Mouse (Mus musculus): ENCODE data around the gene Cenpb. TPM values are rescaled to one million over a fixed set of nuclear protein-coding genes. Genes with fewer than 3 reads are reported as not detected.

Gene Cenpb
- polyA plus RNA-seq, 1 experiment: 28.5 TPM

DNA sequence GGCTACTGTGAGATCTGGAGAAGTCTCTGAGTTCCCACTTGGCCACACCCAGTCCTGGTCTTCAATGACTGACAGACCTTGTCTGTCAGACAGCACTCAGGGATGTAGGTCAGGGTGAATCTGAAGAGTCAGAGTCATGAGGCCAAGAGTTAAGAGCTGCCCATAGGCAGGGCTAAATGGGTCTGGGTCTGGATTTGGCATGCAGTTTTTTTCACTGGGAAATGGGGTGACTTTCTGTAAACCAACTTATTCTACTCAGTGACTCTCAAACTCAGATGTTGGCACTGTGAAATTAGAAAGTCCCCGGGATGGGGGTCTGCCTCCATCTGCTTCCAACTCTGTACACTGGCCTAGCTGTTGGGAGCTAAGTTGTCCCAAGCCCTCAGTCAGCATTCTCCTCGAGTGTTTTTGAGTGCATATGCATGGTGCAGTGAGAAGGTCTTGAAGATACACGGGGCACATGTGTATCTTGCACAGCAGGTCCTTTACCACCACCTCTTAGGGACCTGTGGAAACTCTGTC, 51.2 kb downstream of the Cenpb start:
- H3K27ac ChIP-seq (ENCODE audit: control insufficient read depth, insufficient read depth, low read depth, low read length, poor library complexity): no peak overlapping the region
- 0 out of 2 replicates have a peak, but pooled peaks cover 2% of the 10 kb centered on the region for H3K4me1 ChIP-seq (ENCODE audit: control insufficient read depth, insufficient read depth, low read length)
- H3K4me3 ChIP-seq (replicated peaks; ENCODE audit: control insufficient read depth, low read depth, low read length): no peak overlapping the region
- 69% methylated on average over 3 of the region's 3 CpGs for WGBS
- no peak for TF ChIP-seq POLR2A (IDR thresholded peaks at IDR 0.05; ENCODE audit: borderline replicate concordance, control insufficient read depth, low read depth, low read length)
- no peak for TF ChIP-seq CTCF (IDR thresholded peaks at IDR 0.05; ENCODE audit: control insufficient read depth, insufficient read depth, low read length)

DNA sequence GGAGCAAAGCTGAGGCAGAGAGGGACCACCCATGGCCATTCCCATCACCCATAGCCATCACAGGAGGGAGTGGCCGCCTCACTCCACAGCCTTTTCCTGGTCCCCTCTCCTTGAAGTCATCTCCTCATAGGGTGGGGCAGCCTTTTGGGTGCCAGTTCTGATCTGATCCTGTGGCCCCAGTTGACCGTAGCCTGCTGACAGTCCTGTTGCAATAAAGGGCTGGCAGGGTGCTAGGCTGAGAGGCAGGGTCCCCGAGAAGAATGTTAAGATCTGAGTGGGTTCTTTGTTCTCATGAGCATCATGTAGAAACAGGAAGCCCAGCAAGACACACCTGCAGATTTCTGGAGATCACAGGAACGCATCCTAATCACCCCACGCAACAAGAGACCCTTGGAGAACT, 51.7 kb downstream of the Cenpb start:
- Histone ChIP-seq H3K4me3 (replicated peaks; ENCODE audit: control insufficient read depth, low read depth, low read length) (no peak overlapping the region), H3K4me1 (ENCODE audit: control insufficient read depth, insufficient read depth, low read length) (0 out of 2 replicates have a peak, but pooled peaks cover 2% of the 10 kb centered on the region), H3K27ac (ENCODE audit: control insufficient read depth, insufficient read depth, low read depth, low read length, poor library complexity) (no peak overlapping the region)
- TF ChIP-seq POLR2A (IDR thresholded peaks at IDR 0.05; ENCODE audit: borderline replicate concordance, control insufficient read depth, low read depth, low read length): no peak
- TF ChIP-seq CTCF (IDR thresholded peaks at IDR 0.05; ENCODE audit: control insufficient read depth, insufficient read depth, low read length): no peak
- 81% methylated on average over 5 of the region's 5 CpGs for WGBS

DNA sequence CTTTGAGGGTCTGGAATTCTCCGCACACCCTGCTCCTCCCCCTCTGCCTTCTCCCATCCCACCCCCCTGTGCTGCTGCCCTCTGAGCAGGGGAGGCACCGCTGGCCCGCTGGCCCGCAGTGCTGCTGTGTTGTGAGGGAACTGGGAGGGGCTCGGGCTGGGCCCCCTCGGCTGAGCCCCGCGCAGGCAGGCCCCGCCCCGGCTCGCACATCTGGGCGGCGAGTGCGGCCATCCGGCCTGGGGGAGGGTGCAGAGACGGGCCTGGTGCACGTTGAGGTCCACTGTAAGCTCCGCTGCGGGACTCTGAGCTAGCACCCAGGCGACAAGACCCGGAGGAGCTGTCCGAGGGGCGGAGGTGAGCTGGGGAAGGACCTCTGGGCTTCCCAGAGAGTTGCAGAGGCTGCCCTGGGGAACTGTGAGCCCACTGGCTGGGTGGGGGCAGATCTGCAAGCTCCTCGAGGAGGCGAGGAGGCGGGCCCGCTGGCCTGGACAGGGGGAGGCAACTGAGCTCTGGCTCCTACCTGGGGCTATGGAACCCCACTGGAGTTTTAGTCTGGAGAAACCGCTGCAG, 52.6 kb downstream of the Cenpb start, which contains the start of gene Hspa12b:
Hspa12b (plus strand) TSS at position 120 of the 570 bp plus-strand sequence.
- Histone ChIP-seq H3K4me1 (ENCODE audit: control insufficient read depth, insufficient read depth, low read length) (0 out of 2 replicates have a peak, but pooled peaks cover 2% of the 10 kb centered on the region), H3K4me3 (replicated peaks; ENCODE audit: control insufficient read depth, low read depth, low read length) (no peak within 1 kb of the TSS), H3K27ac (ENCODE audit: control insufficient read depth, insufficient read depth, low read depth, low read length, poor library complexity) (no peak within 1 kb of the TSS)
- TF ChIP-seq CTCF (IDR thresholded peaks at IDR 0.05; ENCODE audit: control insufficient read depth, insufficient read depth, low read length) (no peak), POLR2A (IDR thresholded peaks at IDR 0.05; ENCODE audit: borderline replicate concordance, control insufficient read depth, low read depth, low read length) (no peak)
- 4% methylated on average over 28 of the region's 28 CpGs for WGBS

DNA sequence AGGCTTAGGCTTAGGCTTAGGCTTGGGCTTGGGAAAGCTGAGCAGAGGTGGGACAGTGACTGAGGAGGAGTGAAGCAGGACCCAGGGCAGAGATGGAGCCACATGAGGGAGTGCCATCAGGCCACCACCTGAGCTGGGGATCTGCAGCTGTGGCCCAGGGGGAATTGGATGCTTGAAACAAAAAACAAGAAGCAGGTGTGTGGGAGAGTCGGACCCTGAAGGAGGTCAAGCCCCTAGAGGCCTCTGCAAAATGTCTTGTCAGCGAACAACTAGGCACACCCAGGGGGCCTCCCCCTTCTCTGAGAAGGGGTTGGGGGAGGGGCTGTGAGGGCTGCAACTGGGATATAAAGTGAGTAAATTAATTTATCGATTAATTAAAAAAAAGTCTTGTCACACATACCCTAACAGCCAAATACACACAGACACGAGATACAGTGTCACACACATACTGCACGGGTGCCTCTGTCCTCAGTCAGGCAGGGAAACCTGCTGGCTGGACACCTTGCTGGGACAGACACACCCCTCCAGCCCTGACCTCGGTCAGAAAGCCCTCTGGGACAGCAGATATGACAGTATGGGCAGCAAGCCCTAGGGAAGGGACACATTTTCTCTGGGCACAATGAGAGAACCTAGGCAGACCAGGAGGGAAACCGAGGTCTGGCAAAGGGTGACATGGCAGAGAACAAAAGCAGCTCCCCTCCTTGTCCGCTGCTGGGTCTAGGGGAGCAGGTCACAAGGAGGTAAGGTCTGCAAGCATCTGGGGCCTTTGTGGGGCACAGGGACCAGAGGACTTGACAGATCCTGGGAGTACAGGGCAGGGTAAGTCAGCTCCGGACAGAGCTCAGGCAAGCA, 53.7 kb downstream of the Cenpb start:
- no peak for TF ChIP-seq CTCF (IDR thresholded peaks at IDR 0.05; ENCODE audit: control insufficient read depth, insufficient read depth, low read length)
- no peak for TF ChIP-seq POLR2A (IDR thresholded peaks at IDR 0.05; ENCODE audit: borderline replicate concordance, control insufficient read depth, low read depth, low read length)
- WGBS: 77% methylated on average over 9 of the region's 9 CpGs
- H3K4me1 ChIP-seq (ENCODE audit: control insufficient read depth, insufficient read depth, low read length): 0 out of 2 replicates have a peak, but pooled peaks cover 2% of the 10 kb centered on the region
- H3K4me3 ChIP-seq (replicated peaks; ENCODE audit: control insufficient read depth, low read depth, low read length): no peak overlapping the region
- H3K27ac ChIP-seq (ENCODE audit: control insufficient read depth, insufficient read depth, low read depth, low read length, poor library complexity): no peak overlapping the region

Other genes with a start within 250 kb of the Cenpb start
- 2.7 and 5.5 TPM in 2 replicates for gene Gfra4, start 137.0 kb downstream of the Cenpb start, polyA plus RNA-seq (2011; ENCODE audit: insufficient read depth, insufficient read length, low replicate concordance, missing spikeins)
- 34.9 and 47.9 TPM in 2 replicates for gene Adam33, start 116.3 kb downstream of the Cenpb start, polyA plus RNA-seq (2011; ENCODE audit: insufficient read depth, insufficient read length, low replicate concordance, missing spikeins)
- gene Siglec1, start 93.3 kb downstream of the Cenpb start, polyA plus RNA-seq (2011; ENCODE audit: insufficient read depth, insufficient read length, low replicate concordance, missing spikeins): 3.3 and 6.2 TPM in 2 replicates
- 2.6 and 4.4 TPM in 2 replicates for gene Hspa12b, start 52.8 kb downstream of the Cenpb start, polyA plus RNA-seq (2011; ENCODE audit: insufficient read depth, insufficient read length, low replicate concordance, missing spikeins)
- gene Gm11037, start 46.6 kb downstream of the Cenpb start, polyA plus RNA-seq (2011; ENCODE audit: insufficient read depth, insufficient read length, low replicate concordance, missing spikeins): not detected in 2 replicates
- gene 1700037H04Rik, start 20.0 kb downstream of the Cenpb start, polyA plus RNA-seq (2011; ENCODE audit: insufficient read depth, insufficient read length, low replicate concordance, missing spikeins): 46.9 and 57.6 TPM in 2 replicates
- 179 and 183 TPM in 2 replicates for gene Cdc25b, start 6.9 kb upstream of the Cenpb start, polyA plus RNA-seq (2011; ENCODE audit: insufficient read depth, insufficient read length, low replicate concordance, missing spikeins)
- gene Spef1, start 7.2 kb upstream of the Cenpb start, polyA plus RNA-seq (2011; ENCODE audit: insufficient read depth, insufficient read length, low replicate concordance, missing spikeins): 9.8 and 12.5 TPM in 2 replicates
- gene Ap5s1, start 27.0 kb upstream of the Cenpb start, polyA plus RNA-seq (2011; ENCODE audit: insufficient read depth, insufficient read length, low replicate concordance, missing spikeins): 12.1 and 14.5 TPM in 2 replicates
- gene Mavs, start 54.0 kb upstream of the Cenpb start, polyA plus RNA-seq (2011; ENCODE audit: insufficient read depth, insufficient read length, low replicate concordance, missing spikeins): 8.4 and 13.7 TPM in 2 replicates
- 31.4 and 44.4 TPM in 2 replicates for gene Pank2, start 82.4 kb upstream of the Cenpb start, polyA plus RNA-seq (2011; ENCODE audit: insufficient read depth, insufficient read length, low replicate concordance, missing spikeins)
- 0.56 and 2.0 TPM in 2 replicates for gene Rnf24, start 172.8 kb upstream of the Cenpb start, polyA plus RNA-seq (2011; ENCODE audit: insufficient read depth, insufficient read length, low replicate concordance, missing spikeins)

Measured in bone marrow, adult 2 months (tissue).